Mouse (Mus musculus) intestine, postnatal 0 days (tissue): ENCODE data around the gene Nfasc. TPM values are rescaled to one million over a fixed set of nuclear protein-coding genes. Genes with fewer than 3 reads are reported as not detected.

ENCODE experiments used
- ATAC-seq: fragments of 200-750 bp; cut with Nextera tagmentation; 2 replicates; pipeline ENCODE4 v1.8.0; 2017; ENCODE audit warnings: mild to moderate bottlenecking, moderate TSS enrichment, moderate library complexity
- H3K27ac ChIP-seq: fragments of 300-500 bp; sonication (generic); 2 replicates; pipeline ENCODE4 v1.5.1; 2014; ENCODE audit warnings: mild to moderate bottlenecking, low read depth, low read length, moderate library complexity
- H3K27me3 ChIP-seq: fragments of 300-500 bp; sonication (generic); replicated peaks from 2 replicates; pipeline ENCODE4 v1.6.1; 2014; ENCODE audit warnings: low read length, mixed read lengths; ENCODE audit not compliant: control insufficient read depth, insufficient read depth
- H3K36me3 ChIP-seq: fragments of 300-500 bp; sonication (generic); 2 replicates; pipeline ENCODE4 v1.6.1; 2014; ENCODE audit warnings: mild to moderate bottlenecking, moderate library complexity; ENCODE audit not compliant: control insufficient read depth, insufficient read depth
- H3K4me1 ChIP-seq: fragments of 300-500 bp; sonication (generic); replicated peaks from 2 replicates; pipeline ENCODE4 v1.6.1; 2014; ENCODE audit warnings: antibody characterized with exemption, low read length, mixed read lengths; ENCODE audit not compliant: control insufficient read depth, insufficient read depth
- H3K4me2 ChIP-seq: fragments of 300-500 bp; sonication (generic); replicated peaks from 2 replicates; pipeline ENCODE4 v1.6.1; 2014; ENCODE audit warnings: low read depth, mild to moderate bottlenecking, moderate library complexity
- H3K4me3 ChIP-seq: fragments of 300-500 bp; sonication (generic); 2 replicates; pipeline ENCODE4 v1.5.1; 2014; ENCODE audit warnings: low read depth, low read length
- H3K9ac ChIP-seq: fragments of 300-500 bp; sonication (generic); 2 replicates; pipeline ENCODE4 v1.6.1; 2014; ENCODE audit warnings: mild to moderate bottlenecking, low read depth, low read length
- H3K9me3 ChIP-seq: fragments of 300-500 bp; sonication (generic); 2 replicates; pipeline ENCODE4 v1.6.1; 2016; ENCODE audit warnings: mixed run types; ENCODE audit not compliant: control insufficient read depth
- CTCF ChIP-seq: sonication (generic); IDR thresholded peaks from 2 replicates; pipeline ENCODE4 v1.5.1; 2016; ENCODE audit warnings: low read depth, mild to moderate bottlenecking, control low read depth, antibody characterized with exemption, moderate library complexity
- WGBS: fragments of 180-500 bp; shearing (Covaris S2); extraction: QIAGEN DNeasy Blood & Tissue Kit; methylation state at CpG from one replicate; pipeline ENCODE4 v1.1.7; 2014; 5-methylcytosine and 5-hydroxymethylcytosine counted together
- polyA plus RNA-seq: library from polyadenylated mRNA; unstranded; fragments of >200 nt; fragmentation: Nextera tagmentation; extraction: Ambion mirVana; gene quantifications from 2 replicates; pipeline ENCODE4 v1.2.1, GENCODE M21; 2015

Nfasc gene
- polyA plus RNA-seq, 1 experiment from 2014 or later = 0.83 TPM

DNA sequence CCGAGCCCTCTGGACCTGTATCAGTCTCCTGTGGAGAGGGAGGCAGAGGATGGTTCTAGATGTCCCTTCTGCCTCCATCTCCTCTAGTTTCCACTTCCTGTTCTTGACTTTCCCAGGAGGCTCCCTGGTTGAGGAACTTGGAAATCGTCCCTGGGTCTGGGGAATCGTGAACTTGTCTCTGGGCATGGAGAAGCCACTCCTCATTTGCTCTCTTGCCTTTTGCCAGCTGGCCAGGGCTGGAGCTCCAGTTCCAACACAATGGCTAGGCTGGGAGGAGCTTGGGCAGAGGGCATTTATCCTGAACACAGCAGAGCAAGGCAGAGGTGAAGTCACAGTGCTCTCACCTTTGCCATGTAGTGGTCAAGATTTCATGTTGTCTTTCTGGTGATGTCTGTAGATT lies 205.2 kb downstream of the Nfasc start:
- TF ChIP-seq CTCF = no peak
- H3K36me3 ChIP-seq = no peaks in the 10 kb centered on the region
- no peaks in the 10 kb centered on the region for H3K27me3 ChIP-seq
- WGBS = 79% methylated on average over 3 of the region's 3 CpGs
- H3K4me1 ChIP-seq = no peaks in the 10 kb centered on the region
- ATAC-seq = no peak
- H3K9ac ChIP-seq = no peak overlapping the region
- no peak overlapping the region for H3K4me3 ChIP-seq
- no peak overlapping the region for H3K4me2 ChIP-seq
- H3K27ac ChIP-seq = no peak overlapping the region
- H3K9me3 ChIP-seq = no peaks in the 10 kb centered on the region

DNA sequence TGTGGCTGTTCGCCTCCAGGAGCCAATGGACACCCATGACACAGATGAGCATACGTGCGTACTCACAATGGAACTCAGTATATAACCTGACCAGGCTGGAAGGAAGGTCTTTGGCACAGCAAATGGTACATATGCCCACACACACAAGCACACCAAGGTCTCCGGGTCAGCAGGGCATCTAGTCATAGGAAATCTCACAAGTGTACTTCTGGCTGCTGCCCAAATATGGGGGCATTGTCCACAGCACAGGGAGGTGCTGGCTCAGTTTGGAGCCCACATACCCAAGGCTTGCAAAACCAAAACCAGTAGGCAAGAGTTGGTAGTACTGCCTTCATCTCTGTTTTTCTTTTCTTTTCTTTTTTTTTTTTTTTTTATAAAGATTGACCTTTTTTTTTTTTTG lies 206.1 kb downstream of the Nfasc start:
- H3K9ac ChIP-seq = no peak overlapping the region
- no peaks in the 10 kb centered on the region for H3K4me1 ChIP-seq
- ATAC-seq = no peak
- WGBS = 91% methylated on average over 4 of the region's 4 CpGs
- H3K27me3 ChIP-seq = no peaks in the 10 kb centered on the region
- H3K4me2 ChIP-seq = no peak overlapping the region
- H3K27ac ChIP-seq = no peak overlapping the region
- H3K4me3 ChIP-seq = no peak overlapping the region
- no peaks in the 10 kb centered on the region for H3K36me3 ChIP-seq
- no peaks in the 10 kb centered on the region for H3K9me3 ChIP-seq
- no peak for TF ChIP-seq CTCF

DNA sequence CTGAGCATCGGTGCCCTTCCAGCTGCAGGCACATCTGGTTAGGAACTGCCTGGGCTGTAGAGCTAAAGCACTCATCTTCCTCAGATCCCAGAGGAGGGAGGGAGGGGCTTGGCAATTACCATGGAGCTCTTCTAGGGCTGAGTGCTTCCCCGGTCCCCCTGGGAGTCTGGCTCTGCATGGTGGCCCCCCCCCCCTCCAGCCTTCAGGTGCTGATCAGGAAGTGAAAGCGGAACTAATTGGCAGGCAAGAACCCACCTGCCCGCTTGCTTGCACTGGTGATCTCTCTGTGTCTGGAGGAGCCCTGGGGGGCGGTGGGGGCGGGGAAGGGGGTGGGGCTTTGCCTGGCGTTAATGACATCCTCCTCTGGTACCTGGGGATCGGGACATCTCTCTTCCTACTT lies 207.8 kb downstream of the Nfasc start:
- no peaks in the 10 kb centered on the region for H3K27me3 ChIP-seq
- no peak for TF ChIP-seq CTCF
- H3K4me2 ChIP-seq = no peak overlapping the region
- no peaks in the 10 kb centered on the region for H3K4me1 ChIP-seq
- no peak overlapping the region for H3K4me3 ChIP-seq
- WGBS = 9% methylated on average over 8 of the region's 8 CpGs
- ATAC-seq = no peak
- H3K27ac ChIP-seq = no peak overlapping the region
- no peak overlapping the region for H3K9ac ChIP-seq
- H3K36me3 ChIP-seq = no peaks in the 10 kb centered on the region
- H3K9me3 ChIP-seq = no peaks in the 10 kb centered on the region

DNA sequence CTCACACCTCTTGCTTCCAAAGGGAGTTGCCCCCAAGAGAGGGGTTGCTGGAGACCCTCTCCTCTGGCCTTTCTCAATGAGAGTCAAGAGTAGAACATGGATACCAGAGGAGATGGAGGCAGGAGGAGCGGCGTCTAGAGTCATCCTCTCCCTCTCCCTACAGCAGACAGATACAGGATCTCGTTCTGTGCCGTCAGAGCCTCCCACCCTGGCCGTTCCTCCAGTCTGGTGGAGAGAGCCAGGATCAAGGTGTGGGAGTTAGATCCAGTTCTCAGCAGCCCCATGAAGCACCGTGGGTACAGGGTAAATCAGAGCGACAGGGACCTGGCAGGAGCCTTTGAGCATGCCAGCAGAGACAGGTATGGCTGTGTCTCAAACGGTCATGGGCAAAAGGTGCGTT lies 209.1 kb downstream of the Nfasc start:
- Histone ChIP-seq H3K9me3 (no peaks in the 10 kb centered on the region), H3K4me3 (no peak overlapping the region), H3K27ac (no peak overlapping the region), H3K9ac (no peak overlapping the region), H3K4me2 (no peak overlapping the region), H3K27me3 (no peaks in the 10 kb centered on the region), H3K4me1 (no peaks in the 10 kb centered on the region), H3K36me3 (no peaks in the 10 kb centered on the region)
- TF ChIP-seq CTCF = no peak
- no peak for ATAC-seq
- WGBS = 69% methylated on average over 9 of the region's 9 CpGs

DNA sequence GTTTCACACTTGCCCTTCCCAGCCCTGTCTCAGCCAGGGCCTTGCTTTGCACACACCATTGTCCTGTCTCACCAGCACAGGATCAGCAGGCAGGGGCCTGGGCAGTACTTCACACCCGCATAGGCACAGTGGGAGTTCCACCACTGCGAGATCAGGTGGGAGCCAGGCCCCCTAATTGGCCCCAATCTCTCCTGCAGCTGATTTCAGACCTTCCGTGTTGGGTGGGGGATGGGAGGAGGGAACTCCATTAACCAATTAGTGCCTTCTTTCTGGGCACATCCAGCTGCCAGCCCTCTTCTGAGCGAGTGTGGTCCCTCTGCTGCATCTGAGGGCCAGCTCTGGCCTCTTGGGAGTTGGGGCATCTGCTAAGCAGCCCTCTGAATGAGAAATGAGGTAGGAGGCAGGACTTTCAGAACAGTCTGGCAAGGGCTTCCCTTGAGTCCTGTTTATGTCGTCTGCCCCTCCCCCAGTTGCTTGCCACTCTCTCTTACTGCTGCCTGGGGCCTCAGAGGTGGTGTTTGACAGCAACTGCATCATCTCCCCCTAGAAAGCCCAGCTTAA lies 210.9 kb downstream of the Nfasc start:
- no peaks in the 10 kb centered on the region for H3K9me3 ChIP-seq
- TF ChIP-seq CTCF = no peak
- H3K27ac ChIP-seq = no peak overlapping the region
- WGBS = 17% methylated on average over 5 of the region's 5 CpGs
- H3K36me3 ChIP-seq = no peaks in the 10 kb centered on the region
- H3K4me2 ChIP-seq = no peak overlapping the region
- H3K4me3 ChIP-seq = no peak overlapping the region
- no peak for ATAC-seq
- H3K4me1 ChIP-seq = no peaks in the 10 kb centered on the region
- H3K27me3 ChIP-seq = no peaks in the 10 kb centered on the region
- no peak overlapping the region for H3K9ac ChIP-seq

DNA sequence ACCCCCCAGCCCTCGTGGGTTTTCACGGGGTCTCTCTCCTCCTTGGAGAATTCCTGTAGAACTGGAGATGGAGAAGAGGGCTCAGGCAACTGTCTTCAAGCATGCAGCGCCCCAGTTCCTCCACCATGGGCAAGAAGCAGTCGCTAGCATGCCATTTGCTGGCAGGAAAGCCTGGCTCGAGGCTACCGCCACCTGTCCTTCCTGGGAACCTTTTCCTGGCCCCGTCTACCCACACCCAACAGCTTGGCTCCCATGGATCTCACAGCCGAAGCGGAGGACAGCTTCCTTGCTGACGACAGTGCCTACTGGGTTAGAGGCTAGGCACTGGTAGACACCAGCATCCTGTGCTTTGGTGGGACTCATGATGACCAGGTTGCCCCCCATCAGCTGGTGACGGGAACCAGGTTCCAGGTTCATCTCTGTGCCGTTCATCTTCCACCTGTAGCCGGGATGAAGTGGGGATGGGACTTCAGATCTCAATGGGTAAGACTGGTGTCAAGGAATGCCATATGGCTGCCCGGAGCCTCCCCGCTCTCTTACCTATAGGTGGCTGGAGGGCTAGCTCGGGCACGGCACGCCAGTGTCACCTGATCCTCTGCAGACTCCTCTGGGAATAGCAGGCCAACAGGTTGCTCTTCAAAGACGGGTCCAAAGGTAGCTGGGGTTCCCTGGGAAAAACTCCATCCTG lies 212.8 kb downstream of the Nfasc start:
- no peak overlapping the region for H3K27ac ChIP-seq
- no peak overlapping the region for H3K4me3 ChIP-seq
- TF ChIP-seq CTCF = no peak
- H3K9ac ChIP-seq = no peak overlapping the region
- no peaks in the 10 kb centered on the region for H3K9me3 ChIP-seq
- H3K4me1 ChIP-seq = no peaks in the 10 kb centered on the region
- 82% methylated on average over 19 of the region's 19 CpGs for WGBS
- no peaks in the 10 kb centered on the region for H3K27me3 ChIP-seq
- no peak for ATAC-seq
- no peaks in the 10 kb centered on the region for H3K36me3 ChIP-seq
- H3K4me2 ChIP-seq = no peak overlapping the region
